Mouse (Mus musculus): ENCODE results near the gene Psip1.

GRCm38 (mm10) chr4:83526988-83527334, 40.7 kb upstream of the Psip1 start:
- no peak for TF ChIP-seq RAD21 (IDR thresholded peaks at IDR 0.05; ENCODE audit: low read depth, low read length)
- no peak for TF ChIP-seq MEF2A (IDR thresholded peaks at IDR 0.05; ENCODE audit: extremely low read depth, insufficient replicate concordance, low read depth, low read length, poor library complexity, severe bottlenecking)
- TF ChIP-seq MAZ (IDR thresholded peaks at IDR 0.05; ENCODE audit: low read depth, low read length): no peak
- TF ChIP-seq USF2 (IDR thresholded peaks at IDR 0.05; ENCODE audit: borderline replicate concordance in 1 of 2, insufficient read depth in 1 of 2, low read depth in 1 of 2, low read length in 2 of 2): no peak
- TF ChIP-seq ZC3H11A (IDR thresholded peaks at IDR 0.05; ENCODE audit: low read depth, low read length): no peak
- no peak for TF ChIP-seq MXI1 (IDR thresholded peaks at IDR 0.05; ENCODE audit: low read depth, low read length)

All from MEL (cell line).